Mouse (Mus musculus): ENCODE results near the gene Rab3gap1. TPM values are rescaled to one million over a fixed set of nuclear protein-coding genes. Genes with fewer than 3 reads are reported as not detected.

Gene Rab3gap1
- 15.0 and 16.4 TPM in 2 replicates for polyA plus RNA-seq (2014; fragmentation: Nextera tagmentation; extraction: Ambion mirVana)

- DNase-seq (ENCODE audit: low spot score) = peak; percentile 92
- no peak within 1 kb of the TSS for H3K27ac ChIP-seq (ENCODE audit: low read depth, low read length)
- peak; percentile 98 for ATAC-seq (ENCODE audit: insufficient read depth, low FRiP score, low TSS enrichment)
- peak within 1 kb of the TSS; percentile 53 for H3K4me2 ChIP-seq (ENCODE audit: low read depth)
- H3K27me3 ChIP-seq (ENCODE audit: control insufficient read depth, insufficient read depth, low read length) = no peaks in the 10 kb centered on the region
- H3K9ac ChIP-seq (ENCODE audit: low read length) = peak within 1 kb of the TSS; percentile 63
- H3K4me3 ChIP-seq (ENCODE audit: low read depth, low read length) = peak within 1 kb of the TSS; percentile 63
- no peaks in the 10 kb centered on the region for H3K9me3 ChIP-seq (ENCODE audit: control insufficient read depth, low read length)
- WGBS = 12% methylated on average over 47 of the region's 47 CpGs
- H3K36me3 ChIP-seq (ENCODE audit: control insufficient read depth, insufficient read depth, low read length) = no peaks in the 10 kb centered on the region
- 0 out of 2 replicates have a peak, but pooled peaks cover 2% of the 10 kb centered on the region for H3K4me1 ChIP-seq (ENCODE audit: control insufficient read depth, insufficient read depth, low read length)
Measured at GRCm38 (mm10) chr1:127868300-127869261, at the start of gene Rab3gap1. Rab3gap1 (plus strand) TSS chr1:127868773.

- DNase-seq (ENCODE audit: low spot score) (no peak), ATAC-seq (ENCODE audit: insufficient read depth, low FRiP score, low TSS enrichment) (no peak)
Measured at GRCm38 (mm10) chr1:127827325-127827724, 41.2 kb upstream of the Rab3gap1 start.

GRCm38 (mm10) chr1:127830215-127830921 is 38.2 kb upstream of the Rab3gap1 start:
- no peak overlapping the region for H3K4me3 ChIP-seq (ENCODE audit: low read depth, low read length)

More at GRCm38 (mm10) chr1:127827325-127827724, 41.2 kb upstream of the Rab3gap1 start:
- H3K4me3 ChIP-seq (ENCODE audit: low read depth, low read length) = no peak overlapping the region
- no peak overlapping the region for H3K4me2 ChIP-seq (ENCODE audit: low read depth)
- H3K9me3 ChIP-seq (ENCODE audit: control insufficient read depth, low read length) = no peaks in the 10 kb centered on the region
- WGBS = 27% methylated on average over 2 of the region's 2 CpGs
- no peaks in the 10 kb centered on the region for H3K27me3 ChIP-seq (ENCODE audit: control insufficient read depth, insufficient read depth, low read length)
- no peaks in the 10 kb centered on the region for H3K4me1 ChIP-seq (ENCODE audit: control insufficient read depth, insufficient read depth, low read length)
- H3K9ac ChIP-seq (ENCODE audit: low read length) = no peak overlapping the region
- H3K36me3 ChIP-seq (ENCODE audit: control insufficient read depth, insufficient read depth, low read length) = no peaks in the 10 kb centered on the region
- H3K27ac ChIP-seq (ENCODE audit: low read depth, low read length) = no peak overlapping the region

GRCm38 (mm10) chr1:127833714-127834113 is 34.9 kb upstream of the Rab3gap1 start:
- no peaks in the 10 kb centered on the region for H3K27me3 ChIP-seq (ENCODE audit: control insufficient read depth, insufficient read depth, low read length)
- no peaks in the 10 kb centered on the region for H3K4me1 ChIP-seq (ENCODE audit: control insufficient read depth, insufficient read depth, low read length)
- H3K9ac ChIP-seq (ENCODE audit: low read length) = no peak overlapping the region
- H3K27ac ChIP-seq (ENCODE audit: low read depth, low read length) = no peak overlapping the region
- H3K9me3 ChIP-seq (ENCODE audit: control insufficient read depth, low read length) = no peaks in the 10 kb centered on the region
- H3K4me3 ChIP-seq (ENCODE audit: low read depth, low read length) = no peak overlapping the region
- no peak overlapping the region for H3K4me2 ChIP-seq (ENCODE audit: low read depth)
- ATAC-seq (ENCODE audit: insufficient read depth, low FRiP score, low TSS enrichment) (no peak), DNase-seq (ENCODE audit: low spot score) (no peak)
- H3K36me3 ChIP-seq (ENCODE audit: control insufficient read depth, insufficient read depth, low read length) = no peaks in the 10 kb centered on the region
- WGBS = 57% methylated on average over 2 of the region's 2 CpGs

More at GRCm38 (mm10) chr1:127830215-127830921, 38.2 kb upstream of the Rab3gap1 start:
- H3K4me2 ChIP-seq (ENCODE audit: low read depth) = no peak overlapping the region
- 87% methylated on average over 13 of the region's 13 CpGs for WGBS
- H3K27ac ChIP-seq (ENCODE audit: low read depth, low read length) = no peak overlapping the region
- DNase-seq (ENCODE audit: low spot score) (no peak), ATAC-seq (ENCODE audit: insufficient read depth, low FRiP score, low TSS enrichment) (no peak)
- no peaks in the 10 kb centered on the region for H3K4me1 ChIP-seq (ENCODE audit: control insufficient read depth, insufficient read depth, low read length)
- H3K9ac ChIP-seq (ENCODE audit: low read length) = no peak overlapping the region
- H3K36me3 ChIP-seq (ENCODE audit: control insufficient read depth, insufficient read depth, low read length) = no peaks in the 10 kb centered on the region
- H3K9me3 ChIP-seq (ENCODE audit: control insufficient read depth, low read length) = no peaks in the 10 kb centered on the region
- H3K27me3 ChIP-seq (ENCODE audit: control insufficient read depth, insufficient read depth, low read length) = no peaks in the 10 kb centered on the region

GRCm38 (mm10) chr1:127834202-127834601 is 34.4 kb upstream of the Rab3gap1 start:
- WGBS = 76% methylated on average over 4 of the region's 4 CpGs
- Histone ChIP-seq H3K4me2 (ENCODE audit: low read depth) (no peak overlapping the region), H3K4me1 (ENCODE audit: control insufficient read depth, insufficient read depth, low read length) (no peaks in the 10 kb centered on the region), H3K36me3 (ENCODE audit: control insufficient read depth, insufficient read depth, low read length) (no peaks in the 10 kb centered on the region), H3K27me3 (ENCODE audit: control insufficient read depth, insufficient read depth, low read length) (no peaks in the 10 kb centered on the region), H3K9ac (ENCODE audit: low read length) (no peak overlapping the region), H3K27ac (ENCODE audit: low read depth, low read length) (no peak overlapping the region), H3K4me3 (ENCODE audit: low read depth, low read length) (no peak overlapping the region), H3K9me3 (ENCODE audit: control insufficient read depth, low read length) (no peaks in the 10 kb centered on the region)
- ATAC-seq (ENCODE audit: insufficient read depth, low FRiP score, low TSS enrichment) (no peak), DNase-seq (ENCODE audit: low spot score) (no peak)

GRCm38 (mm10) chr1:127836619-127837018 is 32.0 kb upstream of the Rab3gap1 start:
- no peak overlapping the region for H3K4me3 ChIP-seq (ENCODE audit: low read depth, low read length)
- no peak for DNase-seq (ENCODE audit: low spot score)
- WGBS = 52% methylated on average over 4 of the region's 4 CpGs

GRCm38 (mm10) chr1:127838602-127839001 is 30.0 kb upstream of the Rab3gap1 start:
- Histone ChIP-seq H3K4me2 (ENCODE audit: low read depth) (no peak overlapping the region), H3K9me3 (ENCODE audit: control insufficient read depth, low read length) (no peaks in the 10 kb centered on the region), H3K4me3 (ENCODE audit: low read depth, low read length) (no peak overlapping the region), H3K36me3 (ENCODE audit: control insufficient read depth, insufficient read depth, low read length) (no peaks in the 10 kb centered on the region), H3K9ac (ENCODE audit: low read length) (no peak overlapping the region), H3K4me1 (ENCODE audit: control insufficient read depth, insufficient read depth, low read length) (no peaks in the 10 kb centered on the region), H3K27me3 (ENCODE audit: control insufficient read depth, insufficient read depth, low read length) (no peaks in the 10 kb centered on the region), H3K27ac (ENCODE audit: low read depth, low read length) (no peak overlapping the region)
- WGBS = 73% methylated on average over 1 of the region's 1 CpGs
- DNase-seq (ENCODE audit: low spot score) (no peak), ATAC-seq (ENCODE audit: insufficient read depth, low FRiP score, low TSS enrichment) (no peak)

More at GRCm38 (mm10) chr1:127836619-127837018, 32.0 kb upstream of the Rab3gap1 start:
- Histone ChIP-seq H3K9me3 (ENCODE audit: control insufficient read depth, low read length) (no peaks in the 10 kb centered on the region), H3K9ac (ENCODE audit: low read length) (no peak overlapping the region), H3K4me2 (ENCODE audit: low read depth) (no peak overlapping the region), H3K27ac (ENCODE audit: low read depth, low read length) (no peak overlapping the region), H3K36me3 (ENCODE audit: control insufficient read depth, insufficient read depth, low read length) (no peaks in the 10 kb centered on the region), H3K27me3 (ENCODE audit: control insufficient read depth, insufficient read depth, low read length) (no peaks in the 10 kb centered on the region), H3K4me1 (ENCODE audit: control insufficient read depth, insufficient read depth, low read length) (no peaks in the 10 kb centered on the region)
- no peak for ATAC-seq (ENCODE audit: insufficient read depth, low FRiP score, low TSS enrichment)

GRCm38 (mm10) chr1:127845472-127845871 is 23.1 kb upstream of the Rab3gap1 start:
- DNase-seq (ENCODE audit: low spot score) = no peak
- 88% methylated on average over 5 of the region's 5 CpGs for WGBS
- Histone ChIP-seq H3K9me3 (ENCODE audit: control insufficient read depth, low read length) (no peaks in the 10 kb centered on the region), H3K27ac (ENCODE audit: low read depth, low read length) (no peak overlapping the region), H3K27me3 (ENCODE audit: control insufficient read depth, insufficient read depth, low read length) (no peaks in the 10 kb centered on the region), H3K9ac (ENCODE audit: low read length) (no peak overlapping the region), H3K4me1 (ENCODE audit: control insufficient read depth, insufficient read depth, low read length) (no peaks in the 10 kb centered on the region), H3K4me3 (ENCODE audit: low read depth, low read length) (no peak overlapping the region), H3K36me3 (ENCODE audit: control insufficient read depth, insufficient read depth, low read length) (no peaks in the 10 kb centered on the region), H3K4me2 (ENCODE audit: low read depth) (no peak overlapping the region)
- no peak for ATAC-seq (ENCODE audit: insufficient read depth, low FRiP score, low TSS enrichment)

Measured in neural tube, embryonic 11.5 days (tissue).